Mouse (Mus musculus): ENCODE measurements at regions not wholly inside any gene's neighbourhood (a gene's known extent, or its start where the extent isn't known, plus 50 kb on each side); places are given as distances from the start of the nearest gene placed in this dataset.

DNA sequence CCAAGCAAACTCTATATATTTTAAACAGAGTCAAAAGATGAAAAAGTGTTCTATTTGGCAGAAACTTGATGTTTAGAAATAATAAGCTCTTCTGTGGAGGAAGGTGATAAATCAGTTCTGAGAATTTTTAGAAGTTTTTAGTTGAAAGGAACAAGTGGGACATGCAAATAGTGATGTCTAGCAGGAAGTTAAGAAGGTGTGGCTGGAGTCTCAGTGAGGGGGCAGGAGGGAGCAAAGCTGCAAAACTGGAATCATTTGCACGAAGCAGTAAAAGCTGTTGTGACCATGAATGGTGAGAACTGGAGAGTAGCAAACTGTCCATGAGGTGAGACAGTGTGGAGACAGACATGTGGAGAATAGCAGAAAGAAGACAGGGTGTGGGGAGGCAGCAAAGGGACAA, 157.1 kb upstream of the Cxadr start:
- TF ChIP-seq CTCF (IDR thresholded peaks at IDR 0.05; ENCODE audit: low read depth, low read length): no peak
- TF ChIP-seq POLR2A (IDR thresholded peaks at IDR 0.05; ENCODE audit: extremely low read depth, insufficient read depth, low read length): no peak
